Mouse (Mus musculus) liver, adult 2 months (tissue): Measurements from ENCODE around the gene Car14. TPM values are rescaled to one million over a fixed set of nuclear protein-coding genes. Genes with fewer than 3 reads are reported as not detected.
"Not testable (repeated sequence)": the region's sequence is repeated elsewhere in the genome, so short reads cannot be mapped to it uniquely, and the experiment has no call there.

Experiments used
- DNase-seq: peaks from one replicate; pipeline ENCODE4 v3.0.0-alpha.2; 2011; ENCODE audit warnings: low read depth, low spot score; ENCODE audit errors: extremely low read depth
- H3K27ac ChIP-seq: fragments of 200-500 bp; replicated peaks from 2 replicates; pipeline ENCODE4 v1.5.1; 2012; ENCODE audit warnings: low read depth, mild to moderate bottlenecking, control low read depth, inconsistent platforms, low read length; ENCODE audit not compliant: insufficient read depth
- H3K27me3 ChIP-seq: fragments of 200-500 bp; 2 replicates; pipeline ENCODE4 v1.6.1; 2012; ENCODE audit warnings: mild to moderate bottlenecking, moderate library complexity, low read length, inconsistent platforms; ENCODE audit not compliant: control insufficient read depth, insufficient read depth
- H3K36me3 ChIP-seq: fragments of 200-500 bp; 2 replicates; pipeline ENCODE4 v1.6.1; 2012; ENCODE audit warnings: low read length, inconsistent platforms; ENCODE audit not compliant: control insufficient read depth, insufficient read depth
- H3K4me1 ChIP-seq: fragments of 200-500 bp; 2 replicates; pipeline ENCODE4 v1.6.1; 2011; ENCODE audit warnings: low read length; ENCODE audit not compliant: control insufficient read depth, insufficient read depth
- H3K4me3 ChIP-seq: fragments of 200-500 bp; 2 replicates; pipeline ENCODE4 v1.5.1; 2011; ENCODE audit warnings: low read depth, mild to moderate bottlenecking, control low read depth, low read length, moderate library complexity; ENCODE audit not compliant: insufficient read depth
- H3K79me2 ChIP-seq: fragments of 200-500 bp; 2 replicates; pipeline ENCODE4 v1.6.1; 2012; ENCODE audit warnings: inconsistent platforms, mild to moderate bottlenecking, low read length, moderate library complexity; ENCODE audit not compliant: control insufficient read depth, insufficient read depth
- H3K9ac ChIP-seq: fragments of 200-500 bp; 2 replicates; pipeline ENCODE4 v1.6.1; 2012; ENCODE audit warnings: low read depth, mild to moderate bottlenecking, control low read depth, inconsistent platforms, low read length
- CTCF ChIP-seq: fragments of 200-500 bp; IDR thresholded peaks from 2 replicates; pipeline ENCODE4 v1.5.1; 2011; ENCODE audit warnings: low read depth, low read length, control low read depth
- POLR2A ChIP-seq: fragments of 200-500 bp; IDR thresholded peaks from 2 replicates; pipeline ENCODE4 v1.6.1; 2011; ENCODE audit warnings: low read length, control low read depth; ENCODE audit not compliant: insufficient read depth; ENCODE audit errors: extremely low read depth
- WGBS: fragments of 180-500 bp; shearing (Covaris S2); methylation state at CpG from one replicate; pipeline ENCODE4 v1.1.7; 2018; 5-methylcytosine and 5-hydroxymethylcytosine counted together
- polyA plus RNA-seq: library from polyadenylated mRNA; depleted of rRNA; stranded (reverse); fragments of >200 nt; gene quantifications from 2 replicates; pipeline ENCODE4 v1.2.3, GENCODE M21; 2012; rRNA removed
- total RNA-seq: library from RNA; depleted of rRNA; stranded (reverse); fragments of >200 nt; gene quantifications from 2 replicates; pipeline ENCODE4 v1.2.3, GENCODE M21; 2014; rRNA removed

The Car14 gene
- total RNA-seq (24.5 and 35.6 TPM in 2 replicates), polyA plus RNA-seq (47.9 and 56.8 TPM in 2 replicates)

DNA sequence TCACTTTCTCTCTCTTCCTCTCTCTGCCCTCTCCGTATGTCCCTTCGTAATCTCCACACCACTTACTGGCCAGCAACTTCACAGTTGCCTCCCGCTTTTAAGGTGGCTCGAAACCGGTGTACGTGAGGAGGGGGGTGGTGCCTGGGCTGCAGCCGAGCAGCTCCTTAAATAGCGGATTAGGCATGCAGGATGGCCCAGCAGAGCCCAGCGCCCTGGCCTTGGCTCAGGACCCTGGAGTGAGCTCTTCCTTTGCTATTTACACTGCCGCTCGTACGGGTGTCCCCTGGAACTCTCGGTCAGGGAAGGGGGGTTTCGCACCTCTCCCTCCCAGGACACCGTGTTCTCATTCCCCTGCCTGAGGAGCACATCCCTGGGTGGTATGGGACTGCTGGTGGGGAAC lies at the start of gene Car14:
Car14 (minus strand) TSS at position 124 of the 400 bp plus-strand sequence.
- TF ChIP-seq POLR2A (no peak), CTCF (no peak)
- 2% methylated on average over 15 of the region's 15 CpGs for WGBS
- H3K79me2 ChIP-seq: no peaks in the 10 kb centered on the region
- H3K36me3 ChIP-seq: no peaks in the 10 kb centered on the region
- peaks cover 23% of the 10 kb centered on the region for H3K4me1 ChIP-seq
- no peaks in the 10 kb centered on the region for H3K27me3 ChIP-seq
- peak within 1 kb of the TSS; percentile 69 for H3K9ac ChIP-seq
- peak within 1 kb of the TSS; percentile 95 for H3K27ac ChIP-seq
- peak; percentile 62 for DNase-seq
- peak within 1 kb of the TSS; percentile 41 for H3K4me3 ChIP-seq

- no peak overlapping the region for H3K27ac ChIP-seq
- no peak overlapping the region for H3K4me3 ChIP-seq
- no peak for TF ChIP-seq CTCF
- no peak for TF ChIP-seq POLR2A
- no peak overlapping the region for H3K9ac ChIP-seq
- no peaks in the 10 kb centered on the region for H3K79me2 ChIP-seq
- H3K4me1 ChIP-seq: peaks cover 3% of the 10 kb centered on the region; the same call in 1 of the 2 replicates
- WGBS: 89% methylated on average over 3 of the region's 3 CpGs
- H3K27me3 ChIP-seq: no peaks in the 10 kb centered on the region
- H3K36me3 ChIP-seq: no peaks in the 10 kb centered on the region
- no peak for DNase-seq
These were observed 49.0 kb upstream of the Car14 start for GRCm38 (mm10) chr3:95953522-95953921.

DNA sequence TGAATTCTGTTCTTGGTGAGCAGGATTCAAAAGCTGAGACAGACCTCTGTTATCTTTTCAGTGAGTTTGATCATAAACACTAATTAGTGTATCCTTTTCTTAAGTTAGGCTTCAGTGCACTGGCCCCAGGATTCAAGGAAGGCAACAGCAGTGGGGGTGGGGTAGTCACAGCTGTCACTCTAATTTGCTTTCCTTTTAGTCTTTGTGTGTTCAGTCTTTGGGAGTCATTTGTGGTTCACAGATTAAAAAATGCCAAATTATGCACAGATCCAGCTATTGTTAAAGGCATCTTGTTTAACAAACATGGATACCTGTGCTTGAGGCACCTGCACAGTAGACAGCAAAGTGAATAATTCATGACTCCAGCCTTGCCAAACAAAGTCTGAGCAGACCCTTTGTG lies 48.5 kb upstream of the Car14 start:
- H3K79me2 ChIP-seq: no peaks in the 10 kb centered on the region
- H3K36me3 ChIP-seq: no peaks in the 10 kb centered on the region
- no peak overlapping the region for H3K9ac ChIP-seq
- no peak for TF ChIP-seq POLR2A
- H3K4me3 ChIP-seq: no peak overlapping the region
- H3K27me3 ChIP-seq: no peaks in the 10 kb centered on the region
- peaks cover 3% of the 10 kb centered on the region; the same call in 1 of the 2 replicates for H3K4me1 ChIP-seq
- no peak overlapping the region for H3K27ac ChIP-seq
- no peak for DNase-seq

GRCm38 (mm10) chr3:95951566-95951965 lies 47.1 kb upstream of the Car14 start:
- not testable (repeated sequence) for H3K4me1 ChIP-seq, DNase-seq, H3K9ac ChIP-seq, H3K79me2 ChIP-seq, H3K27me3 ChIP-seq, H3K36me3 ChIP-seq
- Histone ChIP-seq H3K27ac (peak overlapping the region; percentile 33), H3K4me3 (peak overlapping the region; percentile 68; the same call in 1 of the 2 replicates)
- 66% methylated on average over 12 of the region's 12 CpGs for WGBS

- under 1% methylated on average over 49 of the region's 49 CpGs for WGBS
- Histone ChIP-seq H3K27ac (peak overlapping the region; percentile 87), H3K79me2 (no peaks in the 10 kb centered on the region), H3K9ac (peak overlapping the region; percentile 73), H3K4me1 (peaks cover 3% of the 10 kb centered on the region; the same call in 1 of the 2 replicates), H3K4me3 (peak overlapping the region; percentile 68), H3K36me3 (no peaks in the 10 kb centered on the region), H3K27me3 (no peaks in the 10 kb centered on the region)
- peak; percentile 89 for DNase-seq
- TF ChIP-seq CTCF: no peak
- peak; percentile 40; the same call in 1 of the 2 replicates for TF ChIP-seq POLR2A
These were observed 46.5 kb upstream of the Car14 start for GRCm38 (mm10) chr3:95950763-95951551.

DNA sequence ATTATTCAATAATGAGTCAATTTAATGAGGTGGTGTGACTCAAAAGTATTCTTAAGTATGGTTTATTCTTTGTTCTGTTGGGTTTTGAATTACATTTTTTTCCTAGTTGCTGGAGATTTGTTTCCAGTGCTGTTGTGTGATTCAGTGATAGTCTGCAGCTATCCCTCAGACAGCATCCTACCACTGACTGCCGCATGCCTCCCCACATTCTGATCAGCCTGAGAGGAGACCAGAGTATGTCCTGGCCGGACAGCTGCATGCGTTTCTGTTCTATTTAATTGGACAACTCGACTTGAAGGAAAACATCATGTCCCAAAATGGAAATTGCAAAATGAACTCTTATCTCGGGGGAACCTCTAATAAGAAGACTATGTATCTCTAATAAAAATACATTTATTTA lies 43.8 kb upstream of the Car14 start:
- Histone ChIP-seq H3K27me3 (no peaks in the 10 kb centered on the region), H3K79me2 (no peaks in the 10 kb centered on the region), H3K27ac (no peak overlapping the region), H3K4me3 (no peak overlapping the region), H3K36me3 (peaks cover 7% of the 10 kb centered on the region; the same call in 1 of the 2 replicates), H3K4me1 (peaks cover 3% of the 10 kb centered on the region; the same call in 1 of the 2 replicates), H3K9ac (no peak overlapping the region)
- no peak for TF ChIP-seq POLR2A
- TF ChIP-seq CTCF: no peak
- WGBS: 86% methylated on average over 5 of the region's 5 CpGs
- DNase-seq: no peak
